Comparison of ENCODE assay signal across 23 mouse cellular contexts in the genomic region with DNA sequence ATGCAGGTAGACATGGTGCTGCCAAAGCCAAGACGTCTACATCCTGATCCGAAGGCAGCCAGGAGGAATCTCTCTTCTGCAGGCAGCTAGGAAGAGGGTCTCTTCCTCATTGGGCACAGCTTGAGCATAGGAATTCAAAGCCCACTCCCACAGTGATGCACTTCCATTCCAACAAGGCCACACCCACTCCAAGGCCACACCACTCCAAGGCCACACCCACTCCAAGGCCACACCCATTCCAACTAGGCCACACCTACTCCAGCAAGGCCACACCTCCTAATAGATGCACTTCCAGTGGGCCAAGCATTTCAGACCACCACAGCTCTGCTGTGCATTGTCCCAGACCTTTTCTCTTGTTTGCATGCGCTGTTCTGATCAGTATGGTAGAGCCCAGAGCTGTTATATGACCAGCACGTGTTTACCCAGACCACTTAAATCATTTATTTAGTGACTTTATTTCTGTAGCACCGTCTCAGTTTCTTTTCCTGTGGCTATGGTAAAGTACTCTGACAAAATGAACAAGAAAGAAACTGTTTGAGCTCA. TPM values are rescaled to one million over a fixed set of nuclear protein-coding genes. Genes with fewer than 3 reads are reported as not detected.
DNase-seq lines count a peak whose midpoint lies in the region; ATAC-seq and TF ChIP-seq lines count a peak whose summit lies in the region.
"Had no signal": no experiment of that assay in that cellular context is flagged by ENCODE, and none has a peak within 500 bp of the region (broad histone marks: within the 10 kb centered on the region; RNA-seq: fewer than 3 reads in every experiment).

No protein-coding gene starts in this region.

- TF ChIP-seq CTCF in hindbrain, postnatal 0 days (IDR thresholded peaks at IDR 0.05; ENCODE audit: low read depth) = no peak
- TF ChIP-seq CTCF in midbrain, postnatal 0 days (IDR thresholded peaks at IDR 0.05) = no peak

- H3K4me1 ChIP-seq in forebrain, embryonic 14.5 days (ENCODE audit: control insufficient read depth, insufficient read depth, low read length) = peaks cover 2% of the 10 kb centered on the region
- H3K4me1 ChIP-seq in forebrain, embryonic 15.5 days = peaks cover 16% of the 10 kb centered on the region
- H3K4me1 ChIP-seq in hindbrain, postnatal 0 days (ENCODE audit: insufficient read depth, low read length) = no peaks in the 10 kb centered on the region
- no peaks in the 10 kb centered on the region for H3K4me1 ChIP-seq in hindbrain, embryonic 16.5 days (ENCODE audit: control insufficient read depth, insufficient read depth, low read depth, low read length)
- peaks cover 15% of the 10 kb centered on the region for H3K4me1 ChIP-seq in midbrain, embryonic 15.5 days
- H3K4me1 ChIP-seq in midbrain, postnatal 0 days (ENCODE audit: insufficient read depth, low read length) = no peaks in the 10 kb centered on the region

- no peaks in the 10 kb centered on the region for H3K27me3 ChIP-seq in forebrain, embryonic 14.5 days (replicated peaks; ENCODE audit: control insufficient read depth, insufficient read depth, low read length)
- no peaks in the 10 kb centered on the region for H3K27me3 ChIP-seq in forebrain, embryonic 15.5 days
- H3K27me3 ChIP-seq in hindbrain, postnatal 0 days (ENCODE audit: insufficient read depth, low read length) = no peaks in the 10 kb centered on the region
- no peaks in the 10 kb centered on the region for H3K27me3 ChIP-seq in hindbrain, embryonic 16.5 days (replicated peaks; ENCODE audit: control insufficient read depth, insufficient read depth, low read length)
- H3K27me3 ChIP-seq in midbrain, embryonic 15.5 days (replicated peaks) = no peaks in the 10 kb centered on the region
- H3K27me3 ChIP-seq in midbrain, postnatal 0 days (ENCODE audit: insufficient read depth, low read length) = no peaks in the 10 kb centered on the region
- H3K27me3 ChIP-seq: heart, embryonic 15.5 days; hindbrain, embryonic 13.5 days had no signal

- H3K4me3 ChIP-seq in forebrain, embryonic 14.5 days (ENCODE audit: low read depth, low read length) = no peak overlapping the region
- no peak overlapping the region for H3K4me3 ChIP-seq in forebrain, embryonic 15.5 days
- H3K4me3 ChIP-seq in hindbrain, postnatal 0 days (ENCODE audit: low read length) = no peak overlapping the region
- no peak overlapping the region for H3K4me3 ChIP-seq in hindbrain, embryonic 16.5 days (ENCODE audit: low read length)
- no peak overlapping the region for H3K4me3 ChIP-seq in midbrain, embryonic 15.5 days
- no peak overlapping the region for H3K4me3 ChIP-seq in midbrain, postnatal 0 days (ENCODE audit: low read depth, low read length)
- H3K4me3 ChIP-seq: embryonic facial prominence, embryonic 10.5 days; heart, embryonic 10.5 days; heart, embryonic 15.5 days; hindbrain, embryonic 13.5 days had no signal

- DNase-seq in forebrain, embryonic 14.5 days (ENCODE audit: low spot score) = no peak
- DNase-seq in hindbrain, postnatal 0 days (ENCODE audit: low spot score) = no peak
- DNase-seq in midbrain, postnatal 0 days (ENCODE audit: low spot score) = no peak
- DNase-seq in urinary bladder, postnatal 14 days (ENCODE audit: low spot score) = no peak
- DNase-seq in kidney, postnatal 36 days = no peak
- DNase-seq: adrenal gland, adult 2 months; adrenal gland, postnatal 25 days; B cell, adult 2 months; cerebellum, adult 2 months; cerebellum, postnatal 10 days; gastrocnemius, postnatal 36 days; heart, adult 11 months; heart, postnatal 14 days had no signal

- H3K36me3 ChIP-seq in forebrain, embryonic 14.5 days (ENCODE audit: control insufficient read depth, insufficient read depth, low read length) = peaks cover 46% of the 10 kb centered on the region
- peaks cover 15% of the 10 kb centered on the region; the same call in 1 of the 2 replicates for H3K36me3 ChIP-seq in forebrain, embryonic 15.5 days
- H3K36me3 ChIP-seq in hindbrain, postnatal 0 days (ENCODE audit: insufficient read depth, low read length) = 0 out of 2 replicates have a peak, but pooled peaks cover 3% of the 10 kb centered on the region
- peaks cover 5% of the 10 kb centered on the region; the same call in 1 of the 2 replicates for H3K36me3 ChIP-seq in hindbrain, embryonic 16.5 days (ENCODE audit: control insufficient read depth, insufficient read depth, low read length)
- H3K36me3 ChIP-seq in midbrain, embryonic 15.5 days (replicated peaks) = peaks cover 6% of the 10 kb centered on the region; the same call in 1 of the 2 replicates
- H3K36me3 ChIP-seq in midbrain, postnatal 0 days (ENCODE audit: insufficient read depth, low read length) = peaks cover 17% of the 10 kb centered on the region; the same call in 1 of the 2 replicates
- H3K36me3 ChIP-seq: heart, embryonic 15.5 days had no signal

- WGBS in forebrain, embryonic 14.5 days = 93% methylated on average over 5 of the region's 5 CpGs
- WGBS in forebrain, embryonic 15.5 days = 93% methylated on average over 5 of the region's 5 CpGs
- WGBS in hindbrain, postnatal 0 days = 91% methylated on average over 5 of the region's 5 CpGs
- 90% methylated on average over 5 of the region's 5 CpGs for WGBS in hindbrain, embryonic 16.5 days
- WGBS in midbrain, embryonic 15.5 days = 93% methylated on average over 5 of the region's 5 CpGs
- 93% methylated on average over 5 of the region's 5 CpGs for WGBS in midbrain, postnatal 0 days

- H3K27ac ChIP-seq in forebrain, embryonic 14.5 days (ENCODE audit: low read depth, low read length) = no peak overlapping the region
- H3K27ac ChIP-seq in forebrain, embryonic 15.5 days (replicated peaks) = no peak overlapping the region
- H3K27ac ChIP-seq in hindbrain, postnatal 0 days = no peak overlapping the region
- H3K27ac ChIP-seq in hindbrain, embryonic 16.5 days (ENCODE audit: low read depth, low read length) = no peak overlapping the region
- no peak overlapping the region for H3K27ac ChIP-seq in midbrain, embryonic 15.5 days
- no peak overlapping the region for H3K27ac ChIP-seq in midbrain, postnatal 0 days (ENCODE audit: low read depth, low read length)
- H3K27ac ChIP-seq: embryonic facial prominence, embryonic 10.5 days; heart, embryonic 10.5 days; heart, embryonic 15.5 days; hindbrain, embryonic 13.5 days had no signal

- no peak overlapping the region for H3K9ac ChIP-seq in forebrain, embryonic 14.5 days (ENCODE audit: low read length)
- no peak overlapping the region for H3K9ac ChIP-seq in forebrain, embryonic 15.5 days (replicated peaks)
- no peak overlapping the region for H3K9ac ChIP-seq in hindbrain, postnatal 0 days (replicated peaks; ENCODE audit: low read length)
- H3K9ac ChIP-seq in hindbrain, embryonic 16.5 days (ENCODE audit: low read depth, low read length) = no peak overlapping the region
- H3K9ac ChIP-seq in midbrain, embryonic 15.5 days = no peak overlapping the region
- H3K9ac ChIP-seq in midbrain, postnatal 0 days (replicated peaks; ENCODE audit: low read length, poor library complexity, severe bottlenecking) = no peak overlapping the region
- H3K9ac ChIP-seq: heart, embryonic 15.5 days; hindbrain, embryonic 13.5 days had no signal

- H3K4me2 ChIP-seq in forebrain, embryonic 14.5 days (ENCODE audit: low read length) = no peak overlapping the region
- H3K4me2 ChIP-seq in forebrain, embryonic 15.5 days (replicated peaks) = no peak overlapping the region
- no peak overlapping the region for H3K4me2 ChIP-seq in hindbrain, postnatal 0 days (ENCODE audit: low read depth, low read length)
- no peak overlapping the region for H3K4me2 ChIP-seq in hindbrain, embryonic 16.5 days (ENCODE audit: low read length)
- no peak overlapping the region for H3K4me2 ChIP-seq in midbrain, embryonic 15.5 days
- no peak overlapping the region for H3K4me2 ChIP-seq in midbrain, postnatal 0 days (ENCODE audit: low read depth, low read length, poor library complexity, severe bottlenecking)
- H3K4me2 ChIP-seq: heart, embryonic 15.5 days; hindbrain, embryonic 13.5 days had no signal

- no peaks in the 10 kb centered on the region for H3K9me3 ChIP-seq in forebrain, embryonic 14.5 days (replicated peaks; ENCODE audit: control insufficient read depth, low read length)
- H3K9me3 ChIP-seq in forebrain, embryonic 15.5 days = no peaks in the 10 kb centered on the region
- H3K9me3 ChIP-seq in hindbrain, postnatal 0 days (ENCODE audit: low read length) = no peaks in the 10 kb centered on the region
- no peaks in the 10 kb centered on the region for H3K9me3 ChIP-seq in hindbrain, embryonic 16.5 days (ENCODE audit: control insufficient read depth, low read length)
- H3K9me3 ChIP-seq in midbrain, embryonic 15.5 days = no peaks in the 10 kb centered on the region
- H3K9me3 ChIP-seq in midbrain, postnatal 0 days (ENCODE audit: low read length) = no peaks in the 10 kb centered on the region
- H3K9me3 ChIP-seq: embryonic facial prominence, embryonic 10.5 days; heart, embryonic 10.5 days; heart, embryonic 15.5 days; hindbrain, embryonic 13.5 days had no signal

- ATAC-seq in forebrain, embryonic 14.5 days = peak; percentile 48; the same call in 1 of the 2 replicates
- no peak for ATAC-seq in forebrain, embryonic 15.5 days (replicated peaks)
- peak; percentile 63; the same call in 1 of the 2 replicates for ATAC-seq in hindbrain, postnatal 0 days
- ATAC-seq in hindbrain, embryonic 16.5 days = no peak
- 0 out of 2 replicates have a peak, but pooled peaks have one; percentile 25 for ATAC-seq in midbrain, embryonic 15.5 days (replicated peaks)
- no peak for ATAC-seq in midbrain, postnatal 0 days (ENCODE audit: low FRiP score)
- ATAC-seq: CD4-positive, CD25-positive, alpha-beta regulatory T cell, adult 4 months; intestine, embryonic 16.5 days had no signal

RNA-seq across cellular contexts. Expression of a gene that starts 14.9 kb away (rescaled TPM):
- polyA plus RNA-seq in forebrain, embryonic 14.5 days (2014; fragmentation: Nextera tagmentation; extraction: Ambion mirVana) = 152 and 207 TPM in 2 replicates
- 216 and 226 TPM in 2 replicates for polyA plus RNA-seq in forebrain, embryonic 15.5 days (2015; fragmentation: Nextera tagmentation; extraction: Ambion mirVana)
- 261 and 286 TPM in 2 replicates for total RNA-seq in hindbrain, postnatal 0 days (2014; rRNA removed)
- polyA plus RNA-seq in hindbrain, postnatal 0 days (2015; fragmentation: Nextera tagmentation; extraction: Ambion mirVana) = 120 and 148 TPM in 2 replicates
- polyA plus RNA-seq in hindbrain, embryonic 16.5 days (2015; fragmentation: Nextera tagmentation; extraction: Ambion mirVana) = 200 and 274 TPM in 2 replicates
- polyA plus RNA-seq in midbrain, embryonic 15.5 days (2015; fragmentation: Nextera tagmentation; extraction: Ambion mirVana) = 280 and 293 TPM in 2 replicates
- total RNA-seq in midbrain, postnatal 0 days (2014; rRNA removed) = 334 and 374 TPM in 2 replicates
- polyA plus RNA-seq in midbrain, postnatal 0 days (2015; fragmentation: Nextera tagmentation; extraction: Ambion mirVana) = 232 and 234 TPM in 2 replicates
- total RNA-seq: hematopoietic stem cell, adult 5-6 weeks had no signal
- polyA plus RNA-seq: CD4-positive, CD25-positive, alpha-beta regulatory T cell, adult 4 months had no signal

RNA-seq across cellular contexts. Expression of a gene that starts 59.6 kb away (rescaled TPM):
- 147 and 206 TPM in 2 replicates for polyA plus RNA-seq in forebrain, embryonic 14.5 days (2014; fragmentation: Nextera tagmentation; extraction: Ambion mirVana)
- polyA plus RNA-seq in forebrain, embryonic 15.5 days (2015; fragmentation: Nextera tagmentation; extraction: Ambion mirVana) = 128 and 151 TPM in 2 replicates
- 27.8 and 28.1 TPM in 2 replicates for total RNA-seq in hindbrain, postnatal 0 days (2014; rRNA removed)
- polyA plus RNA-seq in hindbrain, postnatal 0 days (2015; fragmentation: Nextera tagmentation; extraction: Ambion mirVana) = 53.4 and 63.2 TPM in 2 replicates
- polyA plus RNA-seq in hindbrain, embryonic 16.5 days (2015; fragmentation: Nextera tagmentation; extraction: Ambion mirVana) = 42.7 and 54.7 TPM in 2 replicates
- 39.4 and 45.3 TPM in 2 replicates for polyA plus RNA-seq in midbrain, embryonic 15.5 days (2015; fragmentation: Nextera tagmentation; extraction: Ambion mirVana)
- 8.9 and 9.4 TPM in 2 replicates for total RNA-seq in midbrain, postnatal 0 days (2014; rRNA removed)
- polyA plus RNA-seq in midbrain, postnatal 0 days (2015; fragmentation: Nextera tagmentation; extraction: Ambion mirVana) = 19.6 and 22.6 TPM in 2 replicates

Comparison
In these comparisons a context has a peak if more than half of its experiments do, and no peak if none do; other contexts are left out.
1. ATAC-seq: peak in forebrain, embryonic 14.5 days (single experiment), hindbrain, postnatal 0 days (single experiment) and midbrain, embryonic 15.5 days (single experiment); none in forebrain, embryonic 15.5 days (single experiment), hindbrain, embryonic 16.5 days (single experiment) and midbrain, postnatal 0 days (single experiment).